In genomic region chr4:142248426-142248825, GRCm38 (mm10) we compare ENCODE assay signal across 10 mouse cellular contexts. TPM values are rescaled to one million over a fixed set of nuclear protein-coding genes. Genes with fewer than 3 reads are reported as not detected.
A peak's percentile ranks its signal among the peaks of the same experiment; 100 is the strongest.
DNase-seq lines count a peak whose midpoint lies in the region; ATAC-seq and TF ChIP-seq lines count a peak whose summit lies in the region.
"Had no signal": no experiment of that assay in that cellular context is flagged by ENCODE, and none has a peak within 500 bp of the region (broad histone marks: within the 10 kb centered on the region; RNA-seq: fewer than 3 reads in every experiment).

No protein-coding gene starts in this region.

- WGBS in forebrain, embryonic 11.5 days: 13% methylated on average over 5 of the region's 5 CpGs
- 7% methylated on average over 5 of the region's 5 CpGs for WGBS in forebrain, embryonic 12.5 days
- 9% methylated on average over 5 of the region's 5 CpGs for WGBS in cerebellum, adult 2 months
- WGBS in intestine, embryonic 14.5 days: 7% methylated on average over 5 of the region's 5 CpGs
- WGBS in limb, embryonic 13.5 days: 10% methylated on average over 5 of the region's 5 CpGs
- WGBS in midbrain, postnatal 0 days: 1% methylated on average over 5 of the region's 5 CpGs

- TF ChIP-seq POLR2A in cerebellum, adult 2 months (IDR thresholded peaks at IDR 0.05; ENCODE audit: borderline replicate concordance, insufficient read depth, low read length): no peak

- no peaks in the 10 kb centered on the region for H3K36me3 ChIP-seq in forebrain, embryonic 11.5 days (ENCODE audit: control insufficient read depth, insufficient read depth, low read length)
- H3K36me3 ChIP-seq in forebrain, embryonic 12.5 days (replicated peaks): no peaks in the 10 kb centered on the region
- H3K36me3 ChIP-seq in intestine, embryonic 14.5 days (ENCODE audit: control insufficient read depth, insufficient read depth, low read length): no peaks in the 10 kb centered on the region
- H3K36me3 ChIP-seq in limb, embryonic 13.5 days: no peaks in the 10 kb centered on the region
- no peaks in the 10 kb centered on the region for H3K36me3 ChIP-seq in midbrain, postnatal 0 days (ENCODE audit: insufficient read depth, low read length)
- H3K36me3 ChIP-seq in splenic B cell, adult 2 months (ENCODE audit: control insufficient read depth, insufficient read depth, low read length, poor library complexity, severe bottlenecking): no peaks in the 10 kb centered on the region
- H3K36me3 ChIP-seq: lung, embryonic 15.5 days had no signal

- H3K4me3 ChIP-seq in forebrain, embryonic 11.5 days (ENCODE audit: low read depth, low read length): no peak overlapping the region
- no peak overlapping the region for H3K4me3 ChIP-seq in forebrain, embryonic 12.5 days (replicated peaks)
- H3K4me3 ChIP-seq in cerebellum, adult 2 months (replicated peaks; ENCODE audit: insufficient read depth, low read depth, low read length): no peak overlapping the region
- H3K4me3 ChIP-seq in intestine, embryonic 14.5 days (ENCODE audit: low read depth, low read length): no peak overlapping the region
- H3K4me3 ChIP-seq in limb, embryonic 13.5 days: no peak overlapping the region
- H3K4me3 ChIP-seq in midbrain, postnatal 0 days (ENCODE audit: low read depth, low read length): no peak overlapping the region
- H3K4me3 ChIP-seq: lung, embryonic 15.5 days had no signal

- H3K4me2 ChIP-seq in forebrain, embryonic 11.5 days (ENCODE audit: low read depth, low read length, severe bottlenecking): no peak overlapping the region
- H3K4me2 ChIP-seq in forebrain, embryonic 12.5 days: no peak overlapping the region
- no peak overlapping the region for H3K4me2 ChIP-seq in intestine, embryonic 14.5 days (ENCODE audit: low read length)
- H3K4me2 ChIP-seq in limb, embryonic 13.5 days (replicated peaks): no peak overlapping the region
- H3K4me2 ChIP-seq in midbrain, postnatal 0 days (ENCODE audit: low read depth, low read length, poor library complexity, severe bottlenecking): no peak overlapping the region
- H3K4me2 ChIP-seq: lung, embryonic 15.5 days had no signal

- H3K27ac ChIP-seq in forebrain, embryonic 11.5 days (ENCODE audit: low read depth, low read length): no peak overlapping the region
- H3K27ac ChIP-seq in forebrain, embryonic 12.5 days: no peak overlapping the region
- no peak overlapping the region for H3K27ac ChIP-seq in cerebellum, adult 2 months (ENCODE audit: insufficient read depth, low read length)
- H3K27ac ChIP-seq in intestine, embryonic 14.5 days (ENCODE audit: low read depth): no peak overlapping the region
- H3K27ac ChIP-seq in limb, embryonic 13.5 days: no peak overlapping the region
- H3K27ac ChIP-seq in midbrain, postnatal 0 days (ENCODE audit: low read depth, low read length): no peak overlapping the region
- H3K27ac ChIP-seq: lung, embryonic 15.5 days had no signal

- H3K27me3 ChIP-seq in forebrain, embryonic 11.5 days (ENCODE audit: control insufficient read depth, insufficient read depth, low read length): no peaks in the 10 kb centered on the region
- no peaks in the 10 kb centered on the region for H3K27me3 ChIP-seq in forebrain, embryonic 12.5 days
- H3K27me3 ChIP-seq in cerebellum, adult 2 months (ENCODE audit: control insufficient read depth, insufficient read depth, low read length): no peaks in the 10 kb centered on the region
- H3K27me3 ChIP-seq in intestine, embryonic 14.5 days (replicated peaks; ENCODE audit: control insufficient read depth, insufficient read depth, low read length): no peaks in the 10 kb centered on the region
- no peaks in the 10 kb centered on the region for H3K27me3 ChIP-seq in limb, embryonic 13.5 days
- no peaks in the 10 kb centered on the region for H3K27me3 ChIP-seq in midbrain, postnatal 0 days (ENCODE audit: insufficient read depth, low read length)
- H3K27me3 ChIP-seq in splenic B cell, adult 2 months (ENCODE audit: control insufficient read depth, insufficient read depth, low read length, poor library complexity, severe bottlenecking): no peaks in the 10 kb centered on the region
- H3K27me3 ChIP-seq: lung, embryonic 15.5 days had no signal

- H3K4me1 ChIP-seq in forebrain, embryonic 11.5 days (replicated peaks; ENCODE audit: control insufficient read depth, insufficient read depth, low read length): no peaks in the 10 kb centered on the region
- H3K4me1 ChIP-seq in forebrain, embryonic 12.5 days: peaks cover 25% of the 10 kb centered on the region
- H3K4me1 ChIP-seq in cerebellum, adult 2 months (ENCODE audit: control insufficient read depth, insufficient read depth, low read length): peaks cover 4% of the 10 kb centered on the region; the same call in 1 of the 2 replicates
- H3K4me1 ChIP-seq in intestine, embryonic 14.5 days (replicated peaks; ENCODE audit: control insufficient read depth, insufficient read depth, low read length): peaks cover 10% of the 10 kb centered on the region
- H3K4me1 ChIP-seq in limb, embryonic 13.5 days: peaks cover 15% of the 10 kb centered on the region
- H3K4me1 ChIP-seq in midbrain, postnatal 0 days (ENCODE audit: insufficient read depth, low read length): no peaks in the 10 kb centered on the region

- no peak overlapping the region for H3K9ac ChIP-seq in forebrain, embryonic 11.5 days (ENCODE audit: low read length)
- H3K9ac ChIP-seq in forebrain, embryonic 12.5 days: no peak overlapping the region
- no peak overlapping the region for H3K9ac ChIP-seq in intestine, embryonic 14.5 days (ENCODE audit: low read length)
- no peak overlapping the region for H3K9ac ChIP-seq in limb, embryonic 13.5 days
- no peak overlapping the region for H3K9ac ChIP-seq in midbrain, postnatal 0 days (replicated peaks; ENCODE audit: low read length, poor library complexity, severe bottlenecking)
- H3K9ac ChIP-seq: lung, embryonic 15.5 days had no signal

- peak; percentile 97 for TF ChIP-seq CTCF in cerebellum, adult 2 months (IDR thresholded peaks at IDR 0.05; ENCODE audit: borderline replicate concordance, insufficient read depth, low read depth, low read length)
- peak; percentile 96 for TF ChIP-seq CTCF in midbrain, postnatal 0 days (IDR thresholded peaks at IDR 0.05)

- peak; percentile 90 for DNase-seq in forebrain, embryonic 11.5 days (ENCODE audit: low spot score)
- peak; percentile 72 to 89 for DNase-seq in cerebellum, adult 2 months
- DNase-seq in gastrocnemius, adult 18-20 months (ENCODE audit: low spot score): peak; percentile 82
- peak; percentile 97 for DNase-seq in intestine, embryonic 14.5 days (ENCODE audit: low spot score)
- peak; percentile 84 for DNase-seq in midbrain, postnatal 0 days (ENCODE audit: low spot score)
- peak; percentile 56 for DNase-seq in splenic B cell, adult 2 months (ENCODE audit: low read depth, low spot score)

- no peaks in the 10 kb centered on the region for H3K9me3 ChIP-seq in forebrain, embryonic 11.5 days (ENCODE audit: control insufficient read depth, low read length)
- no peaks in the 10 kb centered on the region for H3K9me3 ChIP-seq in forebrain, embryonic 12.5 days
- H3K9me3 ChIP-seq in intestine, embryonic 14.5 days (ENCODE audit: control insufficient read depth, low read length): no peaks in the 10 kb centered on the region
- no peaks in the 10 kb centered on the region for H3K9me3 ChIP-seq in limb, embryonic 13.5 days
- H3K9me3 ChIP-seq in midbrain, postnatal 0 days (ENCODE audit: low read length): no peaks in the 10 kb centered on the region
- H3K9me3 ChIP-seq: lung, embryonic 15.5 days had no signal

- ATAC-seq in forebrain, embryonic 11.5 days (replicated peaks; ENCODE audit: low FRiP score): peak; percentile 48; the same call in 1 of the 2 replicates
- ATAC-seq in forebrain, embryonic 12.5 days (ENCODE audit: low FRiP score): no peak; the same call in 1 of the 2 replicates
- peak; percentile 38; the same call in 1 of the 2 replicates for ATAC-seq in intestine, embryonic 14.5 days (replicated peaks; ENCODE audit: low FRiP score, low TSS enrichment, low read depth)
- peak; percentile 33; the same call in 1 of the 2 replicates for ATAC-seq in limb, embryonic 13.5 days (ENCODE audit: low FRiP score, low read depth)
- 0 out of 2 replicates have a peak, but pooled peaks have one; percentile 36 for ATAC-seq in midbrain, postnatal 0 days (ENCODE audit: low FRiP score)

RNA-seq across cellular contexts. Expression of gene Kazn, which starts 9.2 kb away (rescaled TPM):
- 17.3 and 18.1 TPM in 2 replicates for polyA plus RNA-seq in forebrain, embryonic 11.5 days (2014; fragmentation: Nextera tagmentation; extraction: Ambion mirVana)
- polyA plus RNA-seq in forebrain, embryonic 12.5 days (2016; fragmentation: Nextera tagmentation; extraction: Ambion mirVana): 22.2 and 25.6 TPM in 2 replicates
- polyA plus RNA-seq in cerebellum, adult 2 months (2012; rRNA removed): 73.3 and 75.7 TPM in 2 replicates
- 1 to 10 TPM; 1.6 to 2.5 TPM for total RNA-seq in gastrocnemius, adult 18-20 months (2021)
- polyA plus RNA-seq in intestine, embryonic 14.5 days (2014; fragmentation: Nextera tagmentation; extraction: Ambion mirVana): 13.7 and 14.7 TPM in 2 replicates
- 14.4 and 15.3 TPM in 2 replicates for polyA plus RNA-seq in limb, embryonic 13.5 days (2015; fragmentation: Nextera tagmentation; extraction: Ambion mirVana)
- total RNA-seq in midbrain, postnatal 0 days (2014; rRNA removed): 70.2 and 87.2 TPM in 2 replicates
- 23.6 and 25.6 TPM in 2 replicates for polyA plus RNA-seq in midbrain, postnatal 0 days (2015; fragmentation: Nextera tagmentation; extraction: Ambion mirVana)
- polyA plus RNA-seq: C2C12 had no signal
